Mouse (Mus musculus): ENCODE data around the gene Odf4.
A peak's percentile ranks its signal among the peaks of the same experiment; 100 is the strongest.

The Odf4 gene

DNA sequence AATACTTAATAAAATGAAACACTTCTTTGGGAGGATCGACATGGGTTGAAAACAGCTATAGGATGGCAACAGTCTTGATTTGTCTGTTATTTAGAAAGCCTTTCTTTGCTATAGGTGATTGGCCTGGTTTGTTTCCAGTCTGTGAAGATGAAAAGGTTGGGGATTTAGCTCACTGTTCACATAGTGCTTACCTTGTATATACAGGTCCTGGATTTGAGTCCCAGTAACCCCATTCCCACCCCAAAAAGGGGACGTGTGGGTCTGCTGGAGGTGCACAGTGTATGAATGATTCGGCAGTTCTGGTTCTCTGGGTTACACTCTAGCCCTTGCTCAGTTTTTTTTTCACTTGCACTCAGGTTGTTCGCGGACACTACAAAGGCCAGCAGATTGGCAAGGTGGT lies 24.1 kb downstream of the Odf4 start:
- DNase-seq (ENCODE audit: inconsistent ontology term): no peak

DNA sequence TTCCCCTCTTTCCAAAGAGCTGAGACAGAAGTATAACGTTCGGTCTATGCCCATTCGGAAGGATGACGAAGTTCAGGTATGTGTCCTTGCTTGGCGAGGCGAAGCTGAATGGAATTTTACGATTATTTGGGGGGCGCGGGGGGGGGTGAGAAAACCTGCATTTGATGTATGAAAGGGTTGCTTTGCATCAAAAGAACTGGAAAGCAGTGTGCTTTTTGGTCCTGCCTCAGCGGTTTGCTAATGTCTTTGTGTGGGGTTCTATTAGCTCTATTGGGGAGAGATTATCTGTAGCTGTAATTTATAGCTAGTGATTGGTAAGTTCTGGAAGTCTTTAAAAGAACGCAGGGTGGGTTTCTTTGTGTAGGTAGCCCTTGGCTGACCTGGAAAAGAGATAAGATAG lies 24.5 kb downstream of the Odf4 start:
- DNase-seq (ENCODE audit: inconsistent ontology term): no peak

DNA sequence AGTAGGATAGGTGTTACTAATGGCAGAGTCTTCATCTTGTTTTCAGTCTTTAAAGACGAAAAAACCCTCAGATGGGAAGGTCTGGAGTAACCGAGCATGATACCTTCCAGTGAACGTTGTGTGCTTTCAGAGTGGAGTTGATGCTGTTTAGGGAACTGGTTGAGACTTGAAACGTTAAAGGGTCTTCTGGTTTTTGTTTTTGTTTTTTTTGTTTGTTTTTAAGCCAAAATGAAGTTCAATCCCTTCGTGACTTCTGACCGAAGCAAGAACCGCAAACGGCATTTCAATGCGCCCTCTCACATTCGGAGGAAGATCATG lies 24.9 kb downstream of the Odf4 start:
- DNase-seq (ENCODE audit: inconsistent ontology term): no peak

DNA sequence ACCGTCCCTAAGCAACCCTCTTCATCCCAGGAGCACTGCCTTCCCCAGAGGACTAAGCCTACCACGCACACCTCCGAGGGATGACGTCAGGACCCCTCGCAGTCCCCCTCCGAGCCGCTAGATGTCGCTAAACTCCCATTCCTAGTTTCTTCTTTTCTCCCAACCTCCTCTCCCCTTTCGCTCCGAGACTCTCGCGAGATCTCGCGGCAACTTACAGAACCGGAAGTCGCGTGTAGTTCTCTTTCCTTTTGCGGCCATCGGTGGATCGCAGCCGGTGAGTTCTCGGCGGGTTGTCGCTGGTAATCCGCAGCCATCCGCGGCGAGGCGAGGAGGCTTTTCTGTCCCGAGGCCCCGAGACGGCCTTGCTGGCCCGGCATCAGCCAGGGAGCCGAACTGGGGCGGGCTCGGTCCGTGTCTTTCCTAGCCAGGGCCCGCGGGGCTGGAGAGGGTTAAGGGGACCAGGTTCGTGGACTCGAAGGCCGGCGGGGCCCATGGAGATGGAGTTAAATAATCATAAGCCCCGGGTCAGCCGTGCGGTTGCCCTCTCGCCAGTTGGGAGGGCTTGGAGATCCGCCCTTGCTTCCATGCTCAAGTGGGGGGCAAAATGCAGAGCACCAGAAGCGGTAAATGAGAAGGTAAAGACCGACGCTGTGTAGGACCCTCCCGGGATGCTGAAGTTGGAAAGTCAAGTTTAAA lies 25.4 kb downstream of the Odf4 start, which contains the start of gene Rpl26:
Rpl26 (plus strand) TSS at position 233 of the 696 bp plus-strand sequence.
- DNase-seq (ENCODE audit: inconsistent ontology term): peak; percentile 98

DNA sequence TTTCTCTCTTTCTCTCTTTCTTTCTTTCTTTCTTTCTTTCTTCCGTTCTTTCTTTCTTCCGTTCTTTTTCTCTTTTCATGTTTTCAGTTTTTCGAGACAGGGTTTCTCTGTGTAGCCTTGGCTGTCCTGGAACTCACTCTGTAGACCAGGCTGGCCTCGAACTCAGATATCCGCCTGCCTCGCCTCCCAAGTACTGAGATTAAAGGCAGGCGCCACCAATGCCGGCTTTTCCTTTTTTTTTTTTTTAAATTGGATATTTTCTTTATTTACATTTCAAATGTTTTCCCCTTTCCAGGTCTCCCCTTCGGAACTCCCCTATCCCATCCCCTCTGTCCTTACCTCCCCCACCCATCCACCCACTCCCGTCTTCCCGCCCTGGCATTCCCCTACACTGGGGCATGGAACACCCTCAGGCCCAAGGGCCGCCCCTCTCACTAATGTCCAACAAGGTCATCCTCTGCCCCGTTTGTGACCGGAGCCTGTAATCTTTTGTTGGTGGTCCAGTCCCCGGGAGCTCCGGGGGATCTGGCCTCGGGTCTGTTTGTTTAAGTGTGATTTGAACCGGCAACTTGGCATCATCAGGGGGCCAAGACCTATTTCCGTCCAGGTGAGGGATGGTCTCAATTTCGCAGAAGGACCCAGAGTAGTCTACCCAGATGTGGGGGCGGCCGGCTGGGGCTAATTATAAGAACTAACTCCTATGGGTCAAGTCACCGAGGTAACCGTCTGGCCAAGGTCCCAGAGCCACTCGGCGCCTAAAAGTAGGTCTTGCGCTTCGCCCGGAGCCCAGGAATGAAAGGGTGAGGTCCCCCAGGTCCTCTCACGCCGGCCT lies 26.1 kb downstream of the Odf4 start:
- DNase-seq (ENCODE audit: inconsistent ontology term): no peak

DNA sequence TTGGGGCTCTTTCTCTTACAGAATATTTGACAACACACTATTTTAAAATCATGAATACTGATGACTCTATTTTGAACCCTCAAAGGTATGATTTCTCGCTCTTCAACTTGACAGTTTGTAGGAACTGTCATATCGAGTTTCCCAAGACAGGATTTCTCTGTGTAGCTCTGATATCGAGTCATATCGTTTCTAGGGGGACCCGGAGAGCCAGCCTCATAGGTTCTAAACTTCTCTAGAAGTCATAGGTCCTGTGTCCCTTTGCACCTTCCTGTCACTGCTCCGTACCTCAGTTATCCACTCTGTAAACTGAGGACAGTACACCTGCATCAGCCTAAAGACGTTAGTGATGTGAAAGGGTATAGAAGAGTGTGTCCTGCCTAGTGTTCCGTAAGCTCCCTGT lies 27.1 kb downstream of the Odf4 start:
- DNase-seq (ENCODE audit: inconsistent ontology term): no peak

DNA sequence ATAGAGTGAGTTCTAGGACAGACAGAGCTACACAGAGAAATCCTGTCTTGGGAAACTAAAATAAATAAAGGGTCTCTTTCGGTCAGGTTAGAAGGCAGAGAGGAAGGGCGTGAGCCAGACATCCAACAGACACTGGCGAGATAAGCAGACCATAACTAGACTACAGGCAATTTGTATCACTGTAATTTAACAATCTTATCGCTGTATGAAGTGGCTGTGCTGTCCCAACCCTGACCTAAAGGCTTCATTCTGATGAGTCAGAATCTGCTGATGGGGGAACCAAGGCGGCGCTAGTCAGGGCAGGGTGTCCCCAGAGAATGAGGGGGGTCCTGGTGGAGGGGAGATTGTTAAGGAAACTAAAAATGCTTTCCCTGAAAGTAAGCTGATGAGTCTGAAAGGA lies 28.1 kb downstream of the Odf4 start:
- DNase-seq (ENCODE audit: inconsistent ontology term): no peak

DNA sequence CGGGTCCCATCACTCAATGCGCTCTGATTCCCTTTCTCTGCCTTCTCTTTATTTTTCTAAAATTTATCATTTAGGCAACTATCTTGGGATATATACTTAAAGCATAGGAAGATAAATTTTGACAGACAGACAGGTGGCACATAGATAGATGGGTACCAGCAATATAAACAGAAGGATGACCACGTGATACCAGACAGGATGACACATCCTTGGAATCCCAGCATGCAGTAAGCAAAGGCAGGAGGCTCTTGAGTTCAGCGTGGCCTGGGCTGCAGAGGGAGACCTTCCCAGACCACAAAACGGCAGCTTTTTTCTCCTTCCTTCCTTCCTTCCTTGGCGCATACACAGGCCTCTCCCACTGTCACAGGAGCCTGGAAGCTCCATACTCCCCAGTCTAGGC lies 29.0 kb downstream of the Odf4 start:
- DNase-seq (ENCODE audit: inconsistent ontology term): no peak

DNA sequence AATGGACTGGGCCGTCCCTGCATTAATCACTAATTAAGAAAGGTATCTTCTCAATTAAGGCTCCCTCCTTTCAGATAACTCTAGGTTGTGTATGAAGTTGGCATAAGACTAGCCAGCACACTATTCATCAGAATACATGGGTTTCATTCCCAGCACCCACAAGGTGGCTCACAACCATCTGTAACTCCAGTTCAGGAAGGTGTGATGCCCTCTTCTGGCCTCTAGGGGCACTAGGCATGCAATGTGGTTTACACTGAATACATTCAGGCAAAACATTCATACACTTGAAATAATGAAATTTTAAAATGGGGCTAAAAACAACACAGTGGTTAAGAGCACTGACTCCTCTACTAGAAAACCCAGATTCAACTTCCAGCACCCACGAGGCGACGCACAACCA lies 29.8 kb downstream of the Odf4 start:
- DNase-seq (ENCODE audit: inconsistent ontology term): no peak

DNA sequence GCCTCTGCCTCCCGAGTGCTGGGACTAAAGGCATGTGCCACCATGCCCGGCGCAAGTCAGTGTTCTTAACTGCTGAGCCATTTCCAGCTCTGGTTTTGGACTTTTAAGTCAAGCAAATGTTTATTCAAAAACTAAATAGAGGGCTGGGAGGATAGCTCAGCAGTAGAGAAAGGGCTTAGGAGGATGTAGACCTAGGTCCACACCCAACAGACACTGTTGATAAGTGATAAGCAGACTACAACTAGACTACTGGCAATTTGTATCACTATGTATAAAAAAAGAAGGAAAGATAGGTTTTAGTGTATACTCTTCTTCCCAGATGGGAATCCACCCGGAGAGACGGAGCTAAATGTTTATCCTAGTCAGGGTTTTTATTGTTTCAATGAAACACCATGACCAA lies 30.6 kb downstream of the Odf4 start:
- DNase-seq (ENCODE audit: inconsistent ontology term): no peak

DNA sequence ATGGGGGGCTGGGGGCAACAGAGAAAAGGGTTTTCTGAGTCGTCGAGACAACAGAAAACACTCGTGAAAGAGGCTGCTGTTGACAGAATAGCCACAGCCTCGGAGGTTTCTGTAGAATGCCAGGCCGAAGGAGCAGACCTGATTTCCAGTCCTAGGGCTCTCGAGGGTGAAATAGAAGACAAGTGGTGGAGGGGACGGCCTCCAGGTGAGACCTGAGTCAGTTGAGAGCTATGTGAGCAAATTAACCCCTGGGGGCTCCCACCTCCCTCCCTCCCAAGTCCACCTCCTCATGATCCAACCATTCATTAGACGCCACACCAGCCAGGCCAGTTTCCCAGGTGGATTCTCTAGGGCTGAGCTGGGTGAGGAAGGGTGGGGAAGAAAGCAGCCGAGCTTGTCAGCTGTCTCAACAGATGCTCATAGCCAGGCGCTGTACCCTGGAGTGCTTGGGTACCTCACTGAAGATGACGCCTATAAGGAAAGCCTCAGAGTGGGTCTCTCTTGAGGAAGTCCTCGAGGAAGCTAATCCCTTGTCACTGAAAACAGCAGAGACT lies 32.9 kb downstream of the Odf4 start:
- DNase-seq (ENCODE audit: inconsistent ontology term): no peak

DNA sequence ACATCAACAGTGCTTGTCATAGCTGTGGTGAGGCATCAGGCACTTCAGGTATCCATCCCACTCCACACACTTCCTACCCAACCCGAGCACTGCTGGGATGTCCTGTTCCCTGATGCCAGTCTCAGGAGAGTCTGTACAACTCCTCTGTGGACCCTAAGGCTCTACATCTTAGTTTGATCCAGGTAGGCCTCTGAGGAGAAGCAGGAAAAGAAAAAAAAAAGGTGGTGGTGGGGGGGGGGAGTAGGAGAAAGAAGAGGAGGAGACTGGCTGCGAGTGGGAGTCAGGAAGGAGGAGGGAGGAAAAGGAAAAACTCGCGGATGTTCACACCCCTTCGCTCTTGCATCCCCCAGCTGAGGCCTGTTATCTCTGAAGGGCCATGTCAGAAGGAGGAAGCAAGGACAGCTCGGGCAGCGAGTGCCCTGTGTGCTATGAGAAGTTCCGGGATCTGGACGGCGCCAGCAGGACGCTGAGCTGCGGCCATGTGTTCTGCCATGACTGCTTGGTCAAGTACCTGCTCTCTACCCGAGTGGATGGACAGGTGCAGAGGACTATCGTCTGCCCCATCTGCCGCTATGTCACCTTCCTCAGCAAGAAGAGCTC lies 34.5 kb downstream of the Odf4 start:
- DNase-seq (ENCODE audit: inconsistent ontology term): no peak

DNA sequence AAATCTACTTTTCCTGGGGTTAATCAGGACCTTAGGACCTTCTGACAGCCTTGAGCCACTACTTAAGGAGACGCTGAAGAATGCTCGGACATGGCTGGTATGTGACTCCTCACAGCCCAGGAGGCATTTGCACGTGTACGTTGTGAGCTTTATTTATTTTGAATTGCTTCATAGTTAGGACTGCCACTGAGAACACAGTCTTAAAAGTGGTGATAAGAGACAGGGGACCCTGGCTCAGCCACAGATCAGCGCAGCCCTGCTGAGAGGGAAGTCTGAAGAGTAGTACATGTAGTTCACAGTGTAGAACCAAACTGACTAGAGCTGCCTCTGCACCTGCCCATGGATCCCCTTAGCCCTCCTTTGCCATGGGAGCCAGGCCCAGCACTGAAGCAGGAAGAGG lies 35.1 kb downstream of the Odf4 start:
- DNase-seq (ENCODE audit: inconsistent ontology term): no peak

DNA sequence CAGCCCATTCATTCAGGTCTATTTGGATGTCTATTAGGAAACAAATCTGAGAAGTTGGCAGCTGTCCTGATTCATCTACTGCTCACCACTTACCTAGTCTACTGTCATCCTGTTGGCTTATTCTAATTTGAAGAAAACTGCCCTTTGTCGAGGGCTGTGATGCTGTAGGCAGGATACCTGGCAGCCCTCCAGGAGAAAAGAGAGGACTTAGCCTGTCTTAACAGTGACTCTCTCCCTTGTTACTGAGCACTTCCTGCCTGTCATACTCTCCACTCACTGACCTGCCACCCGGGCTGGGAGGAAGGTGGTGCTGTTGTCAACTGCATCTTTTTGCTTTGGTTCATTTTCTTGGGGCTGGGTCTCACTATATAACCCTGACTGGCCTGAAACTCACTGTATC lies 36.3 kb downstream of the Odf4 start:
- DNase-seq (ENCODE audit: inconsistent ontology term): no peak

DNA sequence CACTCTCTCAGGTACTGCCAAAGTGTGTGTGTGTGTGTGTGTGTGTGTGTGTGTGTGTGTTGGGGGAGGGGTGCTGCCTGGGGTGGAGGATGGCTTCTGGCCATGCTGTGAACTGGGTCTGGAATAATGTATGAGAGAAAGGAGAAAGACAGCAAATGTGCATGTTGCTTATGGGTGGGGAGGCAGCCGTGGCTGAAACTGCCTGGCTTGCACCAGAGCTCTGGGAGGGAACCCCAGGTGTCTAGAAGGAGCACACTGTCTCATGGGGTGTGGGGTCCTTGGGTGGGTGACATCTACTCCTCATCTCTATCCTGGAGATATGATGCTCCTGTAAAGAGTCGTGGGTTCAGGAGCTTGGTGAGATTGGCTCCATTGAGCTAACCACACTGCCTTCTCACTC lies 38.2 kb downstream of the Odf4 start:
- DNase-seq (ENCODE audit: inconsistent ontology term): no peak

DNA sequence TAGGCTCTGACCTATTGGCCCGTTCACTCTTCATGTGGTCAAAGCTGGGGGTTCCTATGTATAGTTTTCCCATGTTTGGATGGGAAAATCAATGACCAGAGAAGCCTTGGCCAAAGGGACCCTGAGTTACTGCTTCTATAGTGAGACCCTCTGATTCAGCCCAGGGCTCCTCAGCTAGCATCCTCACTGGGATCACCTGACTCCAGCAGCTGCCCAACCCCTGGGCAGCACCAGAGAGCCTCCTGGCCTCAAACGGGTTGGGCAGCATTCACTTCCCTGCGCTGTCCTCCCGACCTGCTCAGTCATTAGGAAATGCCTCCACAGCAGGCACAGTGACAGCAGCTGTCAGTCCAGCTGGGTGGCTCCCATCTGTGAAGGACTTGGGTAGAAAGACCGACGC lies 38.6 kb downstream of the Odf4 start, which contains the start of gene Rnf222:
Rnf222 (plus strand) TSS at position 301 of the 400 bp plus-strand sequence.
- DNase-seq (ENCODE audit: inconsistent ontology term): no peak

DNA sequence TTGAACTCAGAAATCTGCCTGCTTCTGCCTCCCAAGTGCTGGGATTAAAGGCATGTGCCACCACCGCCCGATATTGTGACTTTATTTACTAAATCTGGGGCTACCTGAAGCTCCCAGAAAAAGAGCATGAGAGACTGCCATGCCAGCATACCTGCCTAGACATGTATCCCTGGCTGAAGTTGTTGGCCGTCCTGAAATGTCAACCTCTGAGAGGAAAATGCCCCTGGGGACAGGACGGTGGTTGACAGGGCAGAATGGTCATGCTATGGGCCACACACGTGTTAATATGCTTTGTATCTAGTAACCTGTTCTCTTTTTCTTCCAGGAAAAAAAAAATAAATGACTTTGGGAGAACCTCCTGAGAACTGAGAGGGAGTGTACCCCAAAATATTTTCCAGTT lies 40.8 kb downstream of the Odf4 start:
- DNase-seq (ENCODE audit: inconsistent ontology term): no peak

DNA sequence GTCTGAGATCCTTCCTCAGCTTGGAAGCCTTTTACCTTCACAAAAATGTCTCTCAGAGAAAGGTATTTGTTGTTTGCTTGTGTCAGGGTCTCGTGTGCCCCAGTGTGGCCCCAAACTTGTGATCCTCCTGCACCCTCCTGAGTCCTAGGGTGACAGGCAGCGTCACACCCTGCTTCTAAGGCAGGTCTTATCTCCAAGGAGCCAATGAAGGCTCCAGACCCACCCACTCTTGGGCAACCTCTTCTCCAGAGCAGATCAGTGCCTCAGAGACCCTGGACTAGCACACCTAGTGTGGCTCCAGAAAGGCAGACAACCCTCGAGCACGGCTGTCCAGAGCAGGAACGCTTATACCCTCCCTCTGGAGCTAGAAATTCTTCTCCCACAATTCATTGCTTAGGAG lies 42.5 kb downstream of the Odf4 start:
- DNase-seq (ENCODE audit: inconsistent ontology term): no peak

DNA sequence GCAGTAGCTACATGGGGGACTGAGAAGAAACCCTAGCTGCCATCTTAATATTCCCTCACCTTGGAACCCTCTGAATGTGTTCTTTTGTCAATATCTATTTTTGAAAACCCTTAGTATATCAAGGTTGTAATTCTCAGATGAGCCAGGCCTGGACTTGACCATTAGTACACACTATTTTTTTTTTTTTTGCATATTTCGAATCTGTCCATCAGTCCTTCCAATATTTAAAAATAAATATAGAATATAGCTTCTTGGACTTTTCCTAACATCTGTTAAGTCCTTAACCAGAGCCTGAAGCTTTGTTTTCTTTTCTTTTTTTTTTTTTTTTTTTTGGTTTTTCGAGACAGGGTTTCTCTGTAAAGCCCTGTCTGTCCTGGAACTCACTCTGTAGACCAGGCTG lies 43.0 kb downstream of the Odf4 start:
- no peak for DNase-seq (ENCODE audit: inconsistent ontology term)

DNA sequence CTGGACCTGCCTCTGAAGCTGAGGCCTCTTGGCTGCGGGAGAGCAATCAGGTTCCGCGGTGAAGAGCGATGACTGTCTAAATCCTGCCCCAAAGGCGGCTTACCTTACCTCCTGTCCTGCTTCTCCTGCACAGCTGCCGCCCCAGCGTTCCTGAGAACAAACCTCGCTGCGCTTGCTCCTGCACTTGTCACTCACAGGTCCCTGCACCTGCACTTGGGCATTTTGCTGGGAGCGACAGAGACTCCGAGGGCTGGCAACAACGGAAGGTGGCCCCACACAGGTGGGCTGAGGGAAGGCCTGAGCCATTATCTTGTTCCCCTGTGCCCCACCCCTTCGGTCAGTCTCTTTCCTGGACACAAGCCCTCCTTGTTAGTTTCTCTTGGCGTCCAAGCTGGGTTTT lies 44.8 kb downstream of the Odf4 start:
- DNase-seq (ENCODE audit: inconsistent ontology term): no peak

DNA sequence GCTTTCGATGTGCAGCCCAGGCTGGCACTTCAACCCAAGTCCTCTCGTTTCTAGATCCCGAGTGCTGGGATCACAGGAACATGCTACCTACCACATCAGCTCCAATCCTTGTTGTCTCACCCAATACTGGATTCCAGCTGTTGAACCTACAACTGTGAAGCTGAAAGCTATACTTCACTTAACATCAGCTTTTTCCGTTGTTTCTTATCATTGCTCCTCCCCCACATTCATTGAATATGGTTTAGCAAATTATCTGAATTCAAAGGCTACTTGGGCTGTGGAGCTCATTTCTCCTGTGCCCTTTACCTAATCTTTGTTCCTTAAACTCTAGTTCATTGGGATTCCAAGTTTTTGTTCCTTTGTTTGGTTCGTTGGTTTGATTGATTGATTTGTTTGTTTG lies 48.1 kb downstream of the Odf4 start:
- no peak for DNase-seq (ENCODE audit: inconsistent ontology term)

DNA sequence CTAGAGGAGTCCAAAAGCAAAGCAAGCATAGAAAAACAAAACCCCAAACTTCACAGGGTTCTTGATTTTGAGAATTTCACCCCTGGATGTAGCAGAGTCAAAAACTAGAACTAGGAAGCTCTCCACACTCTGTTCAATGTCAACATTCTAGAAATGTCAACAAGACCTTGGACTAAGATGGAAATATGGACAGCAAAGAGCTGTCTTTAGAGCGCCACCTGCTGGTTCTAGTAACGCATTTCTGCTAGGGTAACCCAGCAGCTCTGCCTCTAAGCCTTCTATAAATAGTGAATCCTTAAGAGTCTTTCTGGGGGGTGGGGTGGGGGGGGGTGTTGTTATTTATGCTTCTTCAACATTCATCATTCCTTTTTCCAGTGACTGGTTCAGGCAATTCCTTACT lies 52.0 kb downstream of the Odf4 start:
- peak; percentile 38 for DNase-seq (ENCODE audit: inconsistent ontology term)

Measured in Muller cell, postnatal 12 days (primary cell).